Mouse (Mus musculus) left cerebral cortex, postnatal 14 days (tissue): ENCODE measurements around the gene Ptprm. TPM values are rescaled to one million over a fixed set of nuclear protein-coding genes. Genes with fewer than 3 reads are reported as not detected.

Experiments used
- DNase-seq, 2 experiments: peaks; one replicate each; pipeline ENCODE4 v3.0.0; 2021 to 2022; ENCODE audit warnings: low spot score in 2 of 2, mixed read lengths in 1 of 2
- intact Hi-C: fragments of 180-260 bp; cut with DNase I; formaldehyde crosslinking; loops from one replicate; pipeline ENCODE4 v1.15.1; 2025
- total RNA-seq, 2 experiments: library from RNA; stranded (reverse); gene quantifications; 2 replicates each; pipeline ENCODE4 v1.2.3; 2021

The Ptprm gene
- total RNA-seq, 2 experiments from 2014 or later: 36.2 to 41.9 TPM

DNA sequence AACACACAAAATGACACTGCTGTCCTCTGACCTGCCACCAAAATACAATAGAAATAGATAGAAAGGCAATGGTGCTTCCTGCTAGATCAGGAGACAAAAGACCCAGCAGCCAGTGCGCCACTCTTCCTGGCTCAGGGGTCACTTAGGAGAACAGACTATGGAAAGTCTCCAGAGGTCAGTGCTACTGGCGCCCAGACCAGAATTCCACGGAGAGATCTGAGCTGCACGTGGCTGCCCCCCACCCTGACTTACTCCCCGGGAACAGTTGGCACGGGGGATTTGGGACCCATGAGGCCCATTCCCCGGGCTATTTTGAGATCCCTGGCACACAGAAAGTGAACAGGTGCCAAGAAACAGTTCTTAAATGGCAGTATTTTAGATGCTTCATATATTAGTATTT is 183.6 kb downstream of the Ptprm start:
- intact Hi-C loops: no loop called here
- no peak for DNase-seq

- no peak for DNase-seq
- intact Hi-C loops: no loop called here
These were observed 188.4 kb downstream of the Ptprm start for GRCm38 (mm10) chr17:67165876-67166275.

GRCm38 (mm10) chr17:67159611-67160010 is 194.6 kb downstream of the Ptprm start:
- intact Hi-C loops: no loop called here
- DNase-seq: no peak

DNA sequence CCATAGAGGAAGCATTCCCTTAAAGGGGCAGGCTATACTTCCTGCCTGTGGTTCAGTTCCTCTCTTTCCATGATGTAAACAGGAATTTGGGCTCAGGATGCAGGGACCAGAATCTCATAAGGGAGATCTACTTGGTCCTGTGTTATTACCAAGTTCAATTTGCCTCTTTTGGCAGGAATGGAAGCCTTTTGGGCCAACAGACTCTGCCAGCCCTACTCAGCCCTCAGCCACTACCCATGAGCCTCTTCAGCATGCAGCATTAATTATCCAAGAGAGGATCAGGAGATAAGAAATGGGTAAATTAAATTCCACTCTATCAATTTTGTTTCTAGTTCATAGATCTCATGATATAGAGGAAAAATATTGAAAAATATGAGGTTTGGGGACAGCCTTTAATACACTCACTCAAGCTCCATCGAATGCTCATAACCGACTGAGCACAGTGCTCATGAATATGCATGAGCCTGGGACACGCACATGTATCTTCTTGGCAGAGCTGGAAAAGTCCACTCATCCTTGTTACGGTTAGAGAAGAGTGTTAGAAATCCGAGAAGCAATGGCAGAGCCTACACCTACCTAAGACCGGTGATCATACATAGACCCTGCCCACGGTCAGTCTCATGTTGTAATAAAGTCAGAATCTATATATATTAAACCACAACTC is 197.0 kb downstream of the Ptprm start:
- intact Hi-C loops: no loop called here
- DNase-seq: no peak

GRCm38 (mm10) chr17:67152218-67152617 is 202.0 kb downstream of the Ptprm start:
- intact Hi-C loops: no loop called here
- no peak for DNase-seq

DNA sequence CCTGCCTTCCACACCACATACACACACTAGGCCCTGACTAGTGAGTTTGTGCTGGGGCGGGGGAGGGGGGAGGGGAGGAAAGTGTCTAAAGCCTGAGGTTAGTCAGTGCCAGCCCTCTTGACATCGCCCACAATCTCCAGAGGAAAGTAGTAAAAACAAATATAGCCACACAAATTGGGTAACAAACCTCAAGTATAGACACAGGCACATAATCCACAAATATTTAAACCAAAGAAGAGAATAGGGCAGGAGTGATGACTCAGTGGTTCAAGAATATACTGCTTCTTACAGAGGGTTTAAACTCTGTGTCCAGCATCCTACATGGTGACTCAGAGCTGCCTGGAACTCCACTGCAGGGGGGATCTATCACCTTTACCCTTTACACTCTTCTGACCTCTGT is 203.8 kb downstream of the Ptprm start:
- no peak for DNase-seq

GRCm38 (mm10) chr17:67142183-67142756 is 212.0 kb downstream of the Ptprm start:
- intact Hi-C loops: no loop called here
- no peak for DNase-seq

More for the DNA sequence above, 203.8 kb downstream of the Ptprm start:
- intact Hi-C loops: no loop called here

DNA sequence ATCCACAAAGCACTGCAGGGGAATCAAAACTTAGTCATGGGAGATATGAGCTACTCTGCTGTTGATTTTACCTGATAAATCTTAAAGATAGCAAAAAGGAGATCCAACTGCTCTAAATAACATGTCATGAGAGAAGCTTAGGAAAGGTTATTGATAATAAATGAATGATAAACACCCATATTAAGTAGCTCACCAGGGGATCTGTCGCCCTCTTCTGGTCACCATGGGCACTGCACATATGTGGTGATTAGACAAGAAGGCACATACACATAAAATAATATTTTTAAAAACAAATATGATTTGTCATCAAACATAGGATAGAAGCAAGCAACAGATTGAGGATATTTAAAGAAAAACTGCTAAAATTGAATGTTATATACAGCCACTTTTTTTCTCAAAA is 213.8 kb downstream of the Ptprm start:
- DNase-seq: no peak
- intact Hi-C loops: no loop called here

DNA sequence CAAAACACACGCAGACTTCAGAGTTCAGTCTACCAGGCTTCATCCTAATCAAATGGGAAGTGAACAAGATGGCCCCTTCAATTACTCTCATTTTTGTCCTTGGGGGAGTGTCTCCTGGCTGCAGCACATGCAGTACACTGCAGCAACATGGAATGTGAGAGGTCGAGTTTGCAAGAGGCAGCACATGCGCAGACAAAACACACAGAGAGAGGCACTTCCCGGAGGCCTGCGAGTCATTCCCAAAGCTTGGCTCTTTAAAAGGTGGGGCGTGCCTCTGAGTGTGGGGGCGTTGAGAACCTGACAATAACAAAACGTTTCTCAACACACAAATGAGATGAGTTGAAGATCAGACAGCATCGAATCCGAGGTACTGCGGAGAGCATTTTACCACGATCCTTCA is 215.3 kb downstream of the Ptprm start:
- intact Hi-C loops: loop anchor here (10.0 kb wide), 1 partner anchor 124 kb away; no protein-coding TSS in a partner anchor

GRCm38 (mm10) chr17:67136876-67137275 is 217.4 kb downstream of the Ptprm start:
- DNase-seq: no peak
- intact Hi-C loops: loop anchor here (10.0 kb wide), 1 partner anchor 122 kb away; no protein-coding TSS in a partner anchor

More for the DNA sequence above, 215.3 kb downstream of the Ptprm start:
- no peak for DNase-seq

GRCm38 (mm10) chr17:67136421-67136820 is 217.8 kb downstream of the Ptprm start:
- peak; percentile 47 to 72 for DNase-seq

DNA sequence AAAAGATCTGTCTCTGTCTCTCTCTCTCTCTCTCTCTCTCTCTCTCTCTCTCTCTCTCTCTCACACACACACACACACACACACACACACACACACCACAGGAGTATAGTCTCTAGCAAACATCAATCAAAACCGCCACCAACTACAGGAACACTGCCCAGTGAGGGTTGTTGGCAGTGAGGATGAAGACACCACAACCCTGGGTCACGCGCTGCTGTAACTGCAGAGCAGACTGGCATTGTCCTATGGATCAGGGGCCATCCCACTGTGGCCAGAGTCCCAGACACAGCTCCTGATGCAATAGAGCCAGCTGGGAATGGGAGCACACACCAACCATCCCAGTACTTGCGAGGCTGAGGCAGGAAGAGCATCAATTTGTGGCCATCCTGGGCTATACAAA is 220.0 kb downstream of the Ptprm start:
- DNase-seq: no peak
- intact Hi-C loops: loop anchor here (10.0 kb wide), 1 partner anchor 119 kb away; no protein-coding TSS in a partner anchor

More at GRCm38 (mm10) chr17:67136421-67136820, 217.8 kb downstream of the Ptprm start:
- intact Hi-C loops: loop anchor here (10.0 kb wide), 1 partner anchor 122 kb away; no protein-coding TSS in a partner anchor

DNA sequence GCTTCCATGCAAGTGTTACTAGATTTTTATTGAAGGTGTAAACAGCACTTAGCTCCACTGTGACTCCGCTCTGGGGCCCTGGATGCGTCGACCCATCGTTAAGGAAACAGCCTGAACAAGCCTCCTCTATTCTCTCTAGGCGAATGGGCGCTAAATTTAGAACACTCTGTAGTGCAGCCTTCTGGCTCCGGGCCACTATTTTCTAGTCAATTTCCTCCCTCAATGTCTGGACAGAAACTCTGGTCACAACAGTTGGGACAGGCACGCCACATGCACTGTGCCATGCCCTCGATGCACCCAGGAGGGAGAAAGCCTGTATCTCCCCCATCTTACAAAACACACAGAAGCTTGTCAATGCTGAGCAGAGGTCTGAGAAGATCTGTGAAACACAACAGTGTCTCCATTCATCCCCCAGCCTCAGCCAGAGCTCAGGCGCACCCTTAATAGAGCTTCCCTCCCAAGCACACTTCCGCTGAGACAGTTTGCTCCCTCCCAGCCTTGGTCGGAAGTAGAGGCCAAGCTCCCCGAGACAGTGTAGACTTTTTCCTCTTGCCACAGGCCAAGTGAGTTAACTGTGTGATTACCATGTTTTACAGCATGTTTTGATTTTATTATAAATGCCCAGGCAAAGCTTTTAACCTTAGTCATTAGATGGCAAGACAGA is 220.7 kb downstream of the Ptprm start:
- DNase-seq: peak; percentile 50 to 62
- intact Hi-C loops: loop anchor here (10.0 kb wide), 1 partner anchor 119 kb away; no protein-coding TSS in a partner anchor

GRCm38 (mm10) chr17:67133026-67133425 is 221.2 kb downstream of the Ptprm start:
- no peak for DNase-seq
- intact Hi-C loops: loop anchor here (10.0 kb wide), 1 partner anchor 118 kb away; no protein-coding TSS in a partner anchor

DNA sequence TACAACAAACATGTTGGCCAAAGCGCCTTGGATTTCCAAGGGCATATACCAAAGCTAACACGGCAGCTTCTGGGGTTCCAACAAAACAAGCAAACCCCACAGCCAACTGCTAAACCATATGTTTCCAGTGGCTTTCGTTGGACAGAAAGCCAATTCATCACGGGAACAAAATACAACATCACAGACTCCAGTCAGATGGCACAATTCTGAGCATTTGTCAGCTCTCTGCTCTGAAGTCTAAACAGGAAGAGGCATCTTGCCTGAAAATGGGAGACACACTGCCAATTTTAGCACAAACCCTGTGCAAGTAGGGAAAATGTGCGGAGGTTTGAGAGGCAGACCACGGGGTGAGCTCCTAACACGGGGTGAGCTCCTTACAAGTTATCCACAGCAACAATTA is 226.7 kb downstream of the Ptprm start:
- intact Hi-C loops: no loop called here
- DNase-seq: peak; percentile 43 to 52

DNA sequence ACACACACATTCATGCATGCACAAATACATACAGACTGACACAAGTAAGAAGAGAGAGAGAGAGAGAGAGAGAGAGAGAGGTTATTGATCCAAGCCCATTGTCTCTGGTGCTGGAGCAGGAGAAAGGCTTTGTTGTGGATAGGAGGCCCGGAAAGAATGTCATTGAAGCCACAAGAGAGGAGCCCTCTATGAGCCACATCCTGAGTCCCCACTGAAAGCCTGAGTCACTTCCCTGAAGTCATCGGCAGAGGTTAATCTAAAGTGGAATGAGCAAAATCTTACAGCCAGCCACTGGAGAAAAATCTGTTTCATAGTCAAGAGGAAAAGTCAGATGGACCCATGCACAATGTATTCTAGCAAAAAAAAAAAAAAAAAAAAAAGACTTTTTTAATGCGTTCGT is 228.7 kb downstream of the Ptprm start:
- no peak for DNase-seq
- intact Hi-C loops: no loop called here

GRCm38 (mm10) chr17:67124294-67124693 is 230.0 kb downstream of the Ptprm start:
- intact Hi-C loops: no loop called here
- DNase-seq: peak in 1 of 2 experiments; percentile 46

GRCm38 (mm10) chr17:67123722-67124121 is 230.5 kb downstream of the Ptprm start:
- intact Hi-C loops: no loop called here
- no peak for DNase-seq

DNA sequence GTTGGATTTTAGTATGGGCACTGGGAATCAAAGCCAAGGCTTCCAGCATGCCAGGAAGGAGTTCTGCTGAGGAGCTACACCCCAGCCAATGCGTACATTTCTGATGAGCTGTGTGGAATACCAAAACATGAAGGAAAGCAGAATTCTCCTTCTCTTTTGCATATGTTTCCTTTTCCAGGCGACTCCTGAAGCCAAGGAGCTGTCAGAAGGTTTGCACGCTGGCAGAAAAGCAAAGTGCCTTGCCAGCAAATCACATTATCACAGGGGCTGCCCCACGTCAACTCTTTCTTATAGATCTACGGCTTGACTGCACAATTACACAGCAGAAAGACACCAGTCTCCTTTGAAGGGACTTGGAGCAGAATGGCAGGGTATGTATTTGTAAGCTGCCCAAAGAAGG is 233.4 kb downstream of the Ptprm start:
- DNase-seq: peak; percentile 14 to 17
- intact Hi-C loops: no loop called here

GRCm38 (mm10) chr17:67118676-67119340 is 235.4 kb downstream of the Ptprm start:
- DNase-seq: no peak
- intact Hi-C loops: no loop called here
